Mouse (Mus musculus) embryonic facial prominence, embryonic 14.5 days (tissue): ENCODE data around the gene Il9r. TPM values are rescaled to one million over a fixed set of nuclear protein-coding genes. Genes with fewer than 3 reads are reported as not detected.

ENCODE experiments used
- ATAC-seq: fragments of 200-750 bp; cut with Nextera tagmentation; 2 replicates; pipeline ENCODE4 v1.8.0; 2017; ENCODE audit warnings: low read depth, moderate number of reproducible peaks, moderate TSS enrichment
- DNase-seq: peaks from one replicate; pipeline ENCODE4 v3.0.0-alpha.2; 2015; ENCODE audit warnings: low spot score
- H3K27ac ChIP-seq: fragments of 300-500 bp; sonication (generic); replicated peaks from 2 replicates; pipeline ENCODE4 v1.5.1; 2014; ENCODE audit warnings: low read depth, mild to moderate bottlenecking, low read length, moderate library complexity
- H3K27me3 ChIP-seq: fragments of 300-500 bp; sonication (generic); replicated peaks from 2 replicates; pipeline ENCODE4 v1.6.1; 2014; ENCODE audit warnings: low read length; ENCODE audit not compliant: control insufficient read depth, insufficient read depth
- H3K36me3 ChIP-seq: fragments of 300-500 bp; sonication (generic); 2 replicates; pipeline ENCODE4 v1.6.1; 2014; ENCODE audit warnings: low read length, mixed read lengths; ENCODE audit not compliant: control insufficient read depth, insufficient read depth
- H3K4me1 ChIP-seq: fragments of 300-500 bp; sonication (generic); 2 replicates; pipeline ENCODE4 v1.6.1; 2014; ENCODE audit warnings: antibody characterized with exemption, low read length; ENCODE audit not compliant: control insufficient read depth, insufficient read depth
- H3K4me2 ChIP-seq: fragments of 300-500 bp; sonication (generic); 2 replicates; pipeline ENCODE4 v1.6.1; 2014; ENCODE audit warnings: low read depth, mild to moderate bottlenecking, low read length, moderate library complexity, mixed read lengths
- H3K4me3 ChIP-seq: fragments of 300-500 bp; sonication (generic); 2 replicates; pipeline ENCODE4 v1.5.1; 2014; ENCODE audit warnings: low read depth, mild to moderate bottlenecking, low read length
- H3K9ac ChIP-seq: fragments of 300-500 bp; sonication (generic); 2 replicates; pipeline ENCODE4 v1.6.1; 2014; ENCODE audit warnings: low read depth, mild to moderate bottlenecking, low read length, moderate library complexity, mixed read lengths
- H3K9me3 ChIP-seq: fragments of 300-500 bp; sonication (generic); 2 replicates; pipeline ENCODE4 v1.6.1; 2016; ENCODE audit warnings: low read length; ENCODE audit not compliant: control insufficient read depth
- WGBS: fragments of 180-500 bp; shearing (Covaris S2); extraction: QIAGEN DNeasy Blood & Tissue Kit; methylation state at CpG from one replicate; pipeline ENCODE4 v1.1.7; 2014; 5-methylcytosine and 5-hydroxymethylcytosine counted together
- polyA plus RNA-seq: library from polyadenylated mRNA; unstranded; fragments of >200 nt; fragmentation: Nextera tagmentation; extraction: Ambion mirVana; gene quantifications from 2 replicates; pipeline ENCODE4 v1.2.1, GENCODE M21; 2014

The Il9r gene
- 0.14 and 0.22 TPM in 2 replicates for polyA plus RNA-seq

GRCm38 (mm10) chr11:32200075-32200601 lies at the start of gene Il9r:
Gene Il9r, minus strand, starts transcription at chr11:32200279.
- Histone ChIP-seq H3K27me3 (no peaks in the 10 kb centered on the region), H3K27ac (no peak within 1 kb of the TSS), H3K36me3 (no peaks in the 10 kb centered on the region), H3K4me3 (no peak within 1 kb of the TSS), H3K9ac (no peak within 1 kb of the TSS), H3K4me1 (no peaks in the 10 kb centered on the region), H3K9me3 (no peaks in the 10 kb centered on the region), H3K4me2 (no peak within 1 kb of the TSS)
- WGBS: 72% methylated on average over 10 of the region's 10 CpGs
- no peak for ATAC-seq
- no peak for DNase-seq

- Histone ChIP-seq H3K4me2 (no peak overlapping the region), H3K4me1 (peaks cover 6% of the 10 kb centered on the region), H3K27me3 (no peaks in the 10 kb centered on the region), H3K27ac (no peak overlapping the region), H3K4me3 (no peak overlapping the region), H3K9me3 (no peaks in the 10 kb centered on the region), H3K36me3 (peaks cover 60% of the 10 kb centered on the region), H3K9ac (no peak overlapping the region)
- DNase-seq (no peak), ATAC-seq (no peak)
- 77% methylated on average over 3 of the region's 3 CpGs for WGBS
Measured at GRCm38 (mm10) chr11:32248350-32248749, 48.3 kb upstream of the Il9r start.

GRCm38 (mm10) chr11:32247068-32247467 lies 47.0 kb upstream of the Il9r start:
- DNase-seq (no peak), ATAC-seq (no peak)
- Histone ChIP-seq H3K9ac (no peak overlapping the region), H3K27me3 (no peaks in the 10 kb centered on the region), H3K4me1 (peaks cover 7% of the 10 kb centered on the region), H3K36me3 (peaks cover 54% of the 10 kb centered on the region), H3K4me3 (no peak overlapping the region), H3K4me2 (no peak overlapping the region), H3K9me3 (no peaks in the 10 kb centered on the region), H3K27ac (no peak overlapping the region)

GRCm38 (mm10) chr11:32245614-32246013 lies 45.5 kb upstream of the Il9r start:
- no peak overlapping the region for H3K4me2 ChIP-seq
- H3K9me3 ChIP-seq: no peaks in the 10 kb centered on the region
- no peak overlapping the region for H3K27ac ChIP-seq
- ATAC-seq: no peak
- no peaks in the 10 kb centered on the region for H3K27me3 ChIP-seq
- H3K9ac ChIP-seq: no peak overlapping the region
- peaks cover 7% of the 10 kb centered on the region for H3K4me1 ChIP-seq
- H3K36me3 ChIP-seq: peaks cover 49% of the 10 kb centered on the region
- DNase-seq: no peak
- H3K4me3 ChIP-seq: no peak overlapping the region
- 98% methylated on average over 6 of the region's 6 CpGs for WGBS

GRCm38 (mm10) chr11:32244617-32245016 lies 44.5 kb upstream of the Il9r start:
- Histone ChIP-seq H3K4me1 (peaks cover 7% of the 10 kb centered on the region), H3K27ac (peak overlapping the region; percentile 49; the same call in 1 of the 2 replicates), H3K9ac (no peak overlapping the region), H3K9me3 (no peaks in the 10 kb centered on the region), H3K36me3 (peaks cover 46% of the 10 kb centered on the region), H3K27me3 (no peaks in the 10 kb centered on the region), H3K4me3 (no peak overlapping the region), H3K4me2 (no peak overlapping the region)
- 79% methylated on average over 1 of the region's 1 CpGs for WGBS
- no peak for DNase-seq
- no peak; the same call in 1 of the 2 replicates for ATAC-seq

GRCm38 (mm10) chr11:32244064-32244463 lies 44.0 kb upstream of the Il9r start:
- Histone ChIP-seq H3K27ac (peak overlapping the region; percentile 50; the same call in 1 of the 2 replicates), H3K36me3 (peaks cover 45% of the 10 kb centered on the region), H3K4me1 (peaks cover 7% of the 10 kb centered on the region)

GRCm38 (mm10) chr11:32243205-32243955 lies 43.3 kb upstream of the Il9r start:
- Histone ChIP-seq H3K9ac (no peak overlapping the region), H3K27me3 (no peaks in the 10 kb centered on the region), H3K27ac (peak overlapping the region; percentile 50; the same call in 1 of the 2 replicates)

More at GRCm38 (mm10) chr11:32244064-32244463, 44.0 kb upstream of the Il9r start:
- Histone ChIP-seq H3K4me3 (no peak overlapping the region), H3K4me2 (no peak overlapping the region), H3K27me3 (no peaks in the 10 kb centered on the region), H3K9ac (no peak overlapping the region), H3K9me3 (no peaks in the 10 kb centered on the region)
- ATAC-seq: no peak
- DNase-seq: peak; percentile 68
- WGBS: 59% methylated on average over 3 of the region's 3 CpGs

GRCm38 (mm10) chr11:32242209-32242608 lies 42.1 kb upstream of the Il9r start:
- H3K27ac ChIP-seq: no peak overlapping the region
- ATAC-seq: no peak

More at GRCm38 (mm10) chr11:32243205-32243955, 43.3 kb upstream of the Il9r start:
- WGBS: 58% methylated on average over 7 of the region's 7 CpGs
- Histone ChIP-seq H3K36me3 (peaks cover 45% of the 10 kb centered on the region), H3K9me3 (no peaks in the 10 kb centered on the region), H3K4me3 (no peak overlapping the region), H3K4me1 (peaks cover 7% of the 10 kb centered on the region), H3K4me2 (no peak overlapping the region)
- DNase-seq: peak; percentile 34
- 0 out of 2 replicates have a peak, but pooled peaks have one; percentile 15 for ATAC-seq

More at GRCm38 (mm10) chr11:32242209-32242608, 42.1 kb upstream of the Il9r start:
- H3K4me3 ChIP-seq: no peak overlapping the region
- H3K27me3 ChIP-seq: no peaks in the 10 kb centered on the region
- DNase-seq: no peak
- H3K4me2 ChIP-seq: no peak overlapping the region
- H3K9me3 ChIP-seq: no peaks in the 10 kb centered on the region
- 89% methylated on average over 3 of the region's 3 CpGs for WGBS
- no peak overlapping the region for H3K9ac ChIP-seq
- peaks cover 43% of the 10 kb centered on the region for H3K36me3 ChIP-seq
- peaks cover 10% of the 10 kb centered on the region for H3K4me1 ChIP-seq
